Mouse (Mus musculus): Measurements from ENCODE around the gene Tmem222. TPM values are rescaled to one million over a fixed set of nuclear protein-coding genes. Genes with fewer than 3 reads are reported as not detected.

Gene Tmem222
- polyA plus RNA-seq, 1 experiment from 2014 or later, result 82.8 TPM

DNA sequence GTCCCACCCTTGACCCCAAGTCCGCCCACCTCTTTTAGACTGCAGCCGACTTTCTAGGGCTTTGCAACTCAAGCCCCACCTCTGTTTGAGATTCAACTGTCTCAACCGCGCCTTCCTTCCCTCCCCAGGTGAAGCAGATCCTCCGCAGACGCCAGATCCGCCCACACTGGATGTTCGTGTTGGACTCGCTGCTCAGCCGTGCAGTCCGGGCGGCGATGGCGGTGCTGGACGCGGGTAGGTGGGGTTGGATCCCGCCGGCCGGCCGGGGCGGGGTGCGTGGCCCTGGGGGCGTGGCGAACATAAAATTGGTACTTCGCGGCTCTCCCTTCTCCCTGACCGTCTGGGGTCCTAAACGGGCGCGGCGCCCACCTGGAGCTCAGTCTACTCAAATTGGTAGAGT lies 26.4 kb downstream of the Tmem222 start:
- ATAC-seq (ENCODE audit: low FRiP score) (no peak), DNase-seq (ENCODE audit: low spot score) (peak; percentile 38)
- H3K27ac ChIP-seq (ENCODE audit: low read depth, low read length), result no peak overlapping the region
- peak overlapping the region; percentile 32 for H3K4me3 ChIP-seq (ENCODE audit: low read depth, low read length)
- H3K4me1 ChIP-seq (replicated peaks; ENCODE audit: control insufficient read depth, insufficient read depth, low read length), result peaks cover 7% of the 10 kb centered on the region; the same call in 1 of the 2 replicates
- peak overlapping the region; percentile 42; the same call in 1 of the 2 replicates for H3K9ac ChIP-seq (ENCODE audit: low read depth, low read length)
- 2% methylated on average over 30 of the region's 31 CpGs for WGBS
- H3K4me2 ChIP-seq (replicated peaks; ENCODE audit: low read depth, low read length), result peak overlapping the region; percentile 46
- H3K9me3 ChIP-seq (ENCODE audit: control insufficient read depth, low read length), result no peaks in the 10 kb centered on the region
- H3K27me3 ChIP-seq (ENCODE audit: control insufficient read depth, insufficient read depth, low read length), result peaks cover 52% of the 10 kb centered on the region
- no peaks in the 10 kb centered on the region for H3K36me3 ChIP-seq (ENCODE audit: control insufficient read depth, insufficient read depth, low read length)

GRCm38 (mm10) chr4:133250609-133251008 lies 27.0 kb downstream of the Tmem222 start:
- Histone ChIP-seq H3K4me3 (ENCODE audit: low read depth, low read length) (peak overlapping the region; percentile 32), H3K9me3 (ENCODE audit: control insufficient read depth, low read length) (no peaks in the 10 kb centered on the region), H3K9ac (ENCODE audit: low read depth, low read length) (peak overlapping the region; percentile 42; the same call in 1 of the 2 replicates), H3K36me3 (ENCODE audit: control insufficient read depth, insufficient read depth, low read length) (no peaks in the 10 kb centered on the region), H3K27me3 (ENCODE audit: control insufficient read depth, insufficient read depth, low read length) (peaks cover 51% of the 10 kb centered on the region), H3K4me2 (replicated peaks; ENCODE audit: low read depth, low read length) (peak overlapping the region; percentile 46), H3K4me1 (replicated peaks; ENCODE audit: control insufficient read depth, insufficient read depth, low read length) (peaks cover 7% of the 10 kb centered on the region; the same call in 1 of the 2 replicates), H3K27ac (ENCODE audit: low read depth, low read length) (no peak overlapping the region)
- DNase-seq (ENCODE audit: low spot score) (peak; percentile 84), ATAC-seq (ENCODE audit: low FRiP score) (no peak)
- WGBS, result 4% methylated on average over 22 of the region's 22 CpGs

GRCm38 (mm10) chr4:133247806-133248449 lies 29.7 kb downstream of the Tmem222 start:
- no peak for ATAC-seq (ENCODE audit: low FRiP score)
- Histone ChIP-seq H3K9ac (ENCODE audit: low read depth, low read length) (no peak overlapping the region), H3K9me3 (ENCODE audit: control insufficient read depth, low read length) (no peaks in the 10 kb centered on the region), H3K4me1 (replicated peaks; ENCODE audit: control insufficient read depth, insufficient read depth, low read length) (peaks cover 7% of the 10 kb centered on the region; the same call in 1 of the 2 replicates), H3K4me2 (replicated peaks; ENCODE audit: low read depth, low read length) (no peak overlapping the region), H3K27me3 (ENCODE audit: control insufficient read depth, insufficient read depth, low read length) (peaks cover 50% of the 10 kb centered on the region), H3K36me3 (ENCODE audit: control insufficient read depth, insufficient read depth, low read length) (no peaks in the 10 kb centered on the region), H3K27ac (ENCODE audit: low read depth, low read length) (no peak overlapping the region), H3K4me3 (ENCODE audit: low read depth, low read length) (no peak overlapping the region)
- DNase-seq (ENCODE audit: low spot score), result no peak
- WGBS, result 80% methylated on average over 13 of the region's 13 CpGs

GRCm38 (mm10) chr4:133247072-133247471 lies 30.5 kb downstream of the Tmem222 start:
- no peak for DNase-seq (ENCODE audit: low spot score)
- peaks cover 53% of the 10 kb centered on the region for H3K27me3 ChIP-seq (ENCODE audit: control insufficient read depth, insufficient read depth, low read length)

GRCm38 (mm10) chr4:133244289-133244688 lies 33.3 kb downstream of the Tmem222 start:
- Histone ChIP-seq H3K27ac (ENCODE audit: low read depth, low read length) (no peak overlapping the region), H3K9ac (ENCODE audit: low read depth, low read length) (no peak overlapping the region), H3K4me1 (replicated peaks; ENCODE audit: control insufficient read depth, insufficient read depth, low read length) (no peaks in the 10 kb centered on the region), H3K36me3 (ENCODE audit: control insufficient read depth, insufficient read depth, low read length) (no peaks in the 10 kb centered on the region), H3K4me2 (replicated peaks; ENCODE audit: low read depth, low read length) (no peak overlapping the region), H3K27me3 (ENCODE audit: control insufficient read depth, insufficient read depth, low read length) (peaks cover 38% of the 10 kb centered on the region), H3K9me3 (ENCODE audit: control insufficient read depth, low read length) (no peaks in the 10 kb centered on the region), H3K4me3 (ENCODE audit: low read depth, low read length) (no peak overlapping the region)
- DNase-seq (ENCODE audit: low spot score), result no peak
- WGBS, result 81% methylated on average over 1 of the region's 1 CpGs
- ATAC-seq (ENCODE audit: low FRiP score), result no peak

More at GRCm38 (mm10) chr4:133247072-133247471, 30.5 kb downstream of the Tmem222 start:
- H3K9ac ChIP-seq (ENCODE audit: low read depth, low read length), result no peak overlapping the region
- no peaks in the 10 kb centered on the region for H3K9me3 ChIP-seq (ENCODE audit: control insufficient read depth, low read length)
- H3K36me3 ChIP-seq (ENCODE audit: control insufficient read depth, insufficient read depth, low read length), result no peaks in the 10 kb centered on the region
- no peak overlapping the region for H3K4me3 ChIP-seq (ENCODE audit: low read depth, low read length)
- H3K4me2 ChIP-seq (replicated peaks; ENCODE audit: low read depth, low read length), result no peak overlapping the region
- peaks cover 7% of the 10 kb centered on the region; the same call in 1 of the 2 replicates for H3K4me1 ChIP-seq (replicated peaks; ENCODE audit: control insufficient read depth, insufficient read depth, low read length)
- 35% methylated on average over 15 of the region's 15 CpGs for WGBS
- no peak for ATAC-seq (ENCODE audit: low FRiP score)
- no peak overlapping the region for H3K27ac ChIP-seq (ENCODE audit: low read depth, low read length)

DNA sequence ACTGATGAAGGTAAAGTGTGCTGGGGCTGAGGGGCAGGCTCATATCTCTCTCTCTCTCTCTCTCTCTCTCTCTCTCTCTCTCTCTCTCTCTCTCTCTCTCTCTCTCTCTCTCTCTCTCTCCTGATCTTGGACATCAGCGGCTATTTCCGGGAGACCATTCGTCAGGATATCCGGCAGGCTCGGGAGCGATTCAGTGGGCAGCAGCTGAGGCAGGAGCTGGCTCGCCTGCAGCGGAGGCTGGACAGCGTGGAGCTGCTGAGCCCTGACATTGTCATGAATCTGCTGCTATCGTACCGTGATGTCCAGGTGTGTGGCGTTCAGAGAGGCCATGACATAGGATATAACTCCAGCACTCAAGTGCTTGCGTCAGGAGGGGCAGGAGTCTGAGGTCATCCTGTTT lies 34.1 kb downstream of the Tmem222 start:
- 48% methylated on average over 13 of the region's 13 CpGs for WGBS

GRCm38 (mm10) chr4:133242710-133243109 lies 34.9 kb downstream of the Tmem222 start:
- H3K4me3 ChIP-seq (ENCODE audit: low read depth, low read length), result no peak overlapping the region
- no peaks in the 10 kb centered on the region for H3K4me1 ChIP-seq (replicated peaks; ENCODE audit: control insufficient read depth, insufficient read depth, low read length)
- H3K4me2 ChIP-seq (replicated peaks; ENCODE audit: low read depth, low read length), result no peak overlapping the region
- H3K27me3 ChIP-seq (ENCODE audit: control insufficient read depth, insufficient read depth, low read length), result peaks cover 34% of the 10 kb centered on the region
- H3K9me3 ChIP-seq (ENCODE audit: control insufficient read depth, low read length), result no peaks in the 10 kb centered on the region
- DNase-seq (ENCODE audit: low spot score), result no peak
- H3K9ac ChIP-seq (ENCODE audit: low read depth, low read length), result no peak overlapping the region
- no peak overlapping the region for H3K27ac ChIP-seq (ENCODE audit: low read depth, low read length)
- no peak for ATAC-seq (ENCODE audit: low FRiP score)
- H3K36me3 ChIP-seq (ENCODE audit: control insufficient read depth, insufficient read depth, low read length), result no peaks in the 10 kb centered on the region
- WGBS, result 42% methylated on average over 9 of the region's 9 CpGs

More for the DNA sequence above, 34.1 kb downstream of the Tmem222 start:
- Histone ChIP-seq H3K27me3 (ENCODE audit: control insufficient read depth, insufficient read depth, low read length) (peaks cover 37% of the 10 kb centered on the region), H3K9ac (ENCODE audit: low read depth, low read length) (no peak overlapping the region), H3K9me3 (ENCODE audit: control insufficient read depth, low read length) (no peaks in the 10 kb centered on the region), H3K4me1 (replicated peaks; ENCODE audit: control insufficient read depth, insufficient read depth, low read length) (no peaks in the 10 kb centered on the region), H3K4me2 (replicated peaks; ENCODE audit: low read depth, low read length) (no peak overlapping the region), H3K36me3 (ENCODE audit: control insufficient read depth, insufficient read depth, low read length) (no peaks in the 10 kb centered on the region), H3K27ac (ENCODE audit: low read depth, low read length) (no peak overlapping the region), H3K4me3 (ENCODE audit: low read depth, low read length) (no peak overlapping the region)
- DNase-seq (ENCODE audit: low spot score) (no peak), ATAC-seq (ENCODE audit: low FRiP score) (no peak)

DNA sequence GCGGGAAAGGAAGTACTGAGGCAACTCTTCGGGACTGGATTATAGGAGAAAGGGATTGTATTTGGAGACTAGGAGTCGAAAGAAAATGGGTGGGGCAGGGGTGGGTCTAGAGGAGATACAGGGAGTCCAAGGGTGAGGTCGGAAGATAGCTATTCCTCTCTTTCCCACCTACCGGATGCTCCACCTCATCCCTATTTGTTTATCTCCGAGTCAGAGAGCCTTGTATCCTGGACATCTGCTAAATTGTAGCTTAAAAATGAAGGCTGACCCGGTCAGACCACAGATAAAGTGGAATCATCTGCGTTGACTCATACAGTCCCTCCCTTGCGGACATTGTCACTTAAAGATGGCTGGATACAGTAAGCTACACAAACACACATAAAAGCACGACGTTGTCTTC lies 35.7 kb downstream of the Tmem222 start:
- Histone ChIP-seq H3K4me2 (replicated peaks; ENCODE audit: low read depth, low read length) (peak overlapping the region; percentile 72), H3K4me3 (ENCODE audit: low read depth, low read length) (0 out of 2 replicates have a peak overlapping the region, but pooled peaks have one; percentile 39), H3K36me3 (ENCODE audit: control insufficient read depth, insufficient read depth, low read length) (no peaks in the 10 kb centered on the region), H3K9me3 (ENCODE audit: control insufficient read depth, low read length) (no peaks in the 10 kb centered on the region), H3K27ac (ENCODE audit: low read depth, low read length) (no peak overlapping the region), H3K27me3 (ENCODE audit: control insufficient read depth, insufficient read depth, low read length) (peaks cover 28% of the 10 kb centered on the region), H3K9ac (ENCODE audit: low read depth, low read length) (no peak overlapping the region), H3K4me1 (replicated peaks; ENCODE audit: control insufficient read depth, insufficient read depth, low read length) (no peaks in the 10 kb centered on the region)
- 38% methylated on average over 11 of the region's 11 CpGs for WGBS
- DNase-seq (ENCODE audit: low spot score) (no peak), ATAC-seq (ENCODE audit: low FRiP score) (no peak)
